Mouse (Mus musculus): ENCODE measurements at regions not wholly inside any gene's neighbourhood (a gene's known extent, or its start where the extent isn't known, plus 50 kb on each side); places are given as distances from the start of the nearest gene placed in this dataset.

- no peak for DNase-seq
Observed at GRCm38 (mm10) chr17:75714059-75714458, 162.3 kb upstream of the Fam98a start.

DNA sequence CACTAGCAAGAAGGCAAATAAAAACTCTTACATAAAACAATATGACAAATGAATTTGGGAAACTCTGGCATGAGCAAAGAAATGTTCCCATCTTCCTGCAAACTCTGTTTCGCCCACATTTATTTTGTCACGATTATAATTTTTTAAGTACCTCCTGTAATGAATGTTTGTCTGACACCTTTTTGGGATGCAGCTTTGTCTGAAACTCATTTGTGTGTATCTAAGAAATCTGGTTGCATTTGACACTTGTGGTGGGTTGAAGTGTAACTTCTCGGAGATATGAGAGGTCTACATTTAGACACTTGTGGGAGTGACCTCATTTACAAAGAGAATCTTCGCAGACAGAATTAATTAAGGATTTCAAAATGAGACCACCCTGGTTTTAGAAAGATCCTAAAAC, 155.9 kb upstream of the Fam98a start:
- no peak for DNase-seq

DNA sequence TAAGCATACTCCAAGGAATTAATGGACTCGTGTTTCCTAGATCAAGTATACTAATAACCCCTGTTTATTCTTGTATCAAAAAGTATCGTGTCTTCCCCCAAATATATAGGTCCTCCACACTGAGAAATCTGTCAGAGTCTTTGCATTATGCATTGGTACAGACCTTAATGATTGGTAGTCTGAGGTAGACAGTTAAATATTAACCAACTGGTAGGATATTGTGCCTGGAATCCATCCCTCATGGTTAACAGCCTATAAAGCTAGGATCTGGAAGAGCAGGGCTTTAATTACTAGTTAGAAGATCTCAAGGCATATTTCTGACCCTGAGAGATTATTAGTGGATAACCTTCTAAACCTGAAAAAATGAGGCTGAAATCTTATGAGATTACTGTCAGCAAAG, 153.6 kb upstream of the Fam98a start:
- DNase-seq: no peak

GRCm38 (mm10) chr17:75703865-75704264, 152.1 kb upstream of the Fam98a start:
- no peak for DNase-seq

GRCm38 (mm10) chr17:75696729-75697103, 145.0 kb upstream of the Fam98a start:
- DNase-seq: no peak

- DNase-seq: no peak
Observed at GRCm38 (mm10) chr17:75696103-75696728, 144.5 kb upstream of the Fam98a start.

DNA sequence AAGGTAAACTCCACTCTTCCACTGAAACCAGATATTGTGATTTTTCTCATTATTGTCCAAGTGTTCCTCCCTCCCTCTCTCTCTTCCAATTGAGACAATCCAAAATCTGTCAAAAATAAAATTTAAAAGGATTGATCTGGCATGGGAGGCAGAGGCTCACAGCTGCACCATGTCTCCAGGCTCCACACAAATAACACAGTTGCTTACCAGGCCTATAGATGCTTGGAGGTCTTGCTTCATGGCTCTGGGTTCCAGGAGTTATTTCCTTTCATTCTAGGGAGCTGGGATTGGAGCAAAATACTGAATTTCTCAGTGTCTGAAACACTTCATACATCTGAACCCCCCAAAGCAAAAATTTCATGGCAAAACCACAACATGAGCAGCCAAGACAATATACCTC, 134.2 kb upstream of the Fam98a start:
- DNase-seq: no peak

GRCm38 (mm10) chr17:75646982-75647381, 95.2 kb upstream of the Fam98a start:
- no peak for DNase-seq

DNA sequence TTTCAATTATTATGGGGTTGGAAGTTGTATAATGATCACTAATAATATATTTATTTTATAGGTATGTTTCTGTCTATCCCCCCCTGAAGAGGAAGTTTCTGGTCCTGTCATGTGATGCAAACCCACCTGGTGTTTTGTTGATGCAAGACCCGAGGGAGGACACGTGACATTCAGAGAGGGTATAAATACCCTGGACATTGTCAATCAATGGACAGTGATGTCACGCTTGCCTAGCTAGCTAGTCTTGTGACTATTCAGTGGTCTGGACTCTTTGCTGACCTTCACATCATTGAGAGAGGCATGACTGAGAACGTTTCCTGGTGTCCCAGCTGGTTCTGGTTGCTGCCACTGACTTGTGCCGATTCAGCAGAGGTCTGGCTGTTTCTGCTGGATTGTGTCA, 93.0 kb upstream of the Fam98a start:
- DNase-seq: no peak

DNA sequence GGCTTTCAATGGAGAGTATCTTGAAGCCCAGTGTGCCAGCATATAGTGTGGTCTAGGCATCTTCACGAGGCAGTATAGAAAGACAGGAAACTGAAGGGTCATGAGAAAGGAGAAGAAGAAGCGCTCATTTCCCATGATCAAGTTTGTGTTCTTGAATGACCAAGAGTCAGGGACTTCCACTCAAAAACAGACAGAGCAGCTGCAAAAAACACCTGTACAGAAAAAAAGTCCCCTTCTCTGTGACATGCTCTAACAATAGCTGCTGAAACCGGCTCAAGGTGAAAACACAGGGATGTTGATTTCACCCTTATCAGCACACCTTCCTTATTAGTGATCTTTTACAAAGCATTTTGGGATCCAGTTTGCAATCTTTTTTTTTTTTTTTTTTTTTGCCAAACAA, 90.6 kb upstream of the Fam98a start:
- no peak for DNase-seq

DNA sequence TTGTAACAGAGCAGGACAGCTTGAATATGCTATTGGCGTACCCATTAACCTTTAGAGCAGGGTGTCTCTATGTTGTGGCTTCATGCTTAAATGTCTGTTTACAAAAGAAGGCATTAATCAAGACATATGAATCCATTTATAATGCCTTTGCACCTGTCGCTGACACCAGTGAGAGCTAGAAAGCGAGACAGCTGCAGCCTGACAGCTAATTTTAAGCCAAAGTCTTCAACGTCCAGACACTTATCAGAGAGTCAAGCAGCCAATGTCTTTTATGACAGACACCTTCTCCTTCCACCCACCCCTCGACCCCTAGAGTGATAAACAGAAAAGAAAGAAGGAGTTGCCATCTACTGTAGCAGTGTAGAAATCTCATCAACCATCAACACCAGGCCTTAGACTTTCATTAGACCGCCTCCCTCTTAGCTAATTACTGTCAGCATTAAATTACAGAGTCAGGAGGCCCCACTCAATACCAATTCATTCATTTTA, 89.3 kb upstream of the Fam98a start:
- DNase-seq: no peak

GRCm38 (mm10) chr17:75640575-75640974, 88.8 kb upstream of the Fam98a start:
- DNase-seq: no peak

GRCm38 (mm10) chr17:75629857-75630256, 78.1 kb upstream of the Fam98a start:
- no peak for DNase-seq

- no peak for DNase-seq
Observed at GRCm38 (mm10) chr17:75619472-75619871, 67.7 kb upstream of the Fam98a start.

- DNase-seq: no peak
Observed at GRCm38 (mm10) chr17:75618514-75618913, 66.8 kb upstream of the Fam98a start.

- DNase-seq: no peak
Observed at GRCm38 (mm10) chr17:75617280-75617679, 65.5 kb upstream of the Fam98a start.

GRCm38 (mm10) chr17:75615335-75615734, 63.6 kb upstream of the Fam98a start:
- peak; percentile 19 for DNase-seq

DNA sequence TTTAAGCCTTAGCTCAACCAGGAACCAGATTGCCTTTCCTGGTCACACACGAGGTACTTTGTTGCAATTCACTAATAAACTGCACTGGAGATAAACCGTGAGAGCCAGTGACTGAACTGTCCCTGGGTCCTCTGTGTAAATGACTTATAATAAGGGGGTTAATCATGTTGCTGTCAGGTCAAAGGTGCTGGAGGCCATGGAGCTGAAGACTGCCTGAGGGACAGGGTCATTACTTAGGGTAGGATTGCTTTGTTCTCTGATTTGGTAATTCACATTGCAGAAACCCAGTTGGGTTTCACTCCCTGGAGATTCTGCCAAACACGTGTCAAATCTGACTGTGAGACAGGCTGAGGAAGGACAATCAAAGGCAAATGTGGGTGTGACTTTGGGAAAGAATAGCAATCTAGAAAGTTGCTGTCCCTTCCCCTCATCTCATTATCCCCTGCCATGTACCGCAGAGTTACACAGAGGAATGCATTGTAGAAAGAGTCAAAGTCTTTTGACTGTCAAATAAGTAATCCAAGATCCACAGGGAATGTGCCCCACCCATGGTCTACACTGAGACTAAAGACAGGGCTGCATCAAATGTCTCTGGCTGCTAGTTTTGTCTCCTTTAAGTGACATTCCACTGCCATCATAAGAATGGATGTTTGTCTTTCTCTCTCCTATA, 51.8 kb upstream of the Fam98a start:
- DNase-seq: no peak
